Mouse (Mus musculus) midbrain, postnatal 0 days (tissue): ENCODE measurements around the gene P3h2. TPM values are rescaled to one million over a fixed set of nuclear protein-coding genes. Genes with fewer than 3 reads are reported as not detected.

Experiments used
- ATAC-seq: fragments of 200-750 bp; cut with Nextera tagmentation; 2 replicates; pipeline ENCODE4 v1.8.0; 2017; ENCODE audit warnings: moderate number of reproducible peaks, mild to moderate bottlenecking, moderate TSS enrichment, moderate library complexity; ENCODE audit not compliant: low FRiP score
- DNase-seq: peaks from one replicate; pipeline ENCODE4 v3.0.0-alpha.2; 2015; ENCODE audit warnings: low spot score
- H3K27ac ChIP-seq: fragments of 300-500 bp; sonication (generic); 2 replicates; pipeline ENCODE4 v1.5.1; 2014; ENCODE audit warnings: low read depth, mild to moderate bottlenecking, low read length, mixed read lengths
- H3K27me3 ChIP-seq: fragments of 300-500 bp; sonication (generic); 2 replicates; pipeline ENCODE4 v1.6.1; 2014; ENCODE audit warnings: low read length, control low read depth, mixed read lengths; ENCODE audit not compliant: insufficient read depth
- H3K36me3 ChIP-seq: fragments of 300-500 bp; sonication (generic); 2 replicates; pipeline ENCODE4 v1.6.1; 2014; ENCODE audit warnings: low read length, control low read depth, mixed read lengths; ENCODE audit not compliant: insufficient read depth
- H3K4me1 ChIP-seq: fragments of 300-500 bp; sonication (generic); 2 replicates; pipeline ENCODE4 v1.6.1; 2014; ENCODE audit warnings: mild to moderate bottlenecking, control low read depth, antibody characterized with exemption, low read length, mixed read lengths; ENCODE audit not compliant: insufficient read depth
- H3K4me2 ChIP-seq: fragments of 300-500 bp; sonication (generic); 2 replicates; pipeline ENCODE4 v1.6.1; 2014; ENCODE audit warnings: low read depth, mild to moderate bottlenecking, low read length, mixed read lengths; ENCODE audit not compliant: poor library complexity, severe bottlenecking
- H3K4me3 ChIP-seq: fragments of 300-500 bp; sonication (generic); 2 replicates; pipeline ENCODE4 v1.5.1; 2014; ENCODE audit warnings: low read depth, mild to moderate bottlenecking, low read length, moderate library complexity
- H3K9ac ChIP-seq: fragments of 300-500 bp; sonication (generic); replicated peaks from 2 replicates; pipeline ENCODE4 v1.6.1; 2014; ENCODE audit warnings: mild to moderate bottlenecking, low read length, moderate library complexity, mixed read lengths; ENCODE audit not compliant: poor library complexity, severe bottlenecking
- H3K9me3 ChIP-seq: fragments of 300-500 bp; sonication (generic); 2 replicates; pipeline ENCODE4 v1.6.1; 2016; ENCODE audit warnings: low read length, control low read depth
- CTCF ChIP-seq: IDR thresholded peaks from 2 replicates; pipeline ENCODE4 v1.5.1; 2016; ENCODE audit warnings: antibody characterized with exemption, mild to moderate bottlenecking
- WGBS: fragments of 180-500 bp; shearing (Covaris S2); extraction: QIAGEN DNeasy Blood & Tissue Kit; methylation state at CpG from one replicate; pipeline ENCODE4 v1.1.7; 2014; 5-methylcytosine and 5-hydroxymethylcytosine counted together
- polyA plus RNA-seq: library from polyadenylated mRNA; unstranded; fragments of >200 nt; fragmentation: Nextera tagmentation; extraction: Ambion mirVana; gene quantifications from 2 replicates; pipeline ENCODE4 v1.2.1, GENCODE M21; 2015
- total RNA-seq: library from RNA; depleted of rRNA; stranded (reverse); fragments of >200 nt; gene quantifications from 2 replicates; pipeline ENCODE4 v1.2.3, GENCODE M21; 2014

Gene P3h2
- total and polyA plus RNA-seq, 2 experiments from 2014 or later: 0.42 to 1.3 TPM

GRCm38 (mm10) chr16:25994605-25995004 lies 111.0 kb downstream of the P3h2 start:
- H3K9ac ChIP-seq: no peak overlapping the region
- H3K9me3 ChIP-seq: no peaks in the 10 kb centered on the region
- H3K4me2 ChIP-seq: no peak overlapping the region
- 90% methylated on average over 3 of the region's 3 CpGs for WGBS
- ATAC-seq: no peak
- H3K4me1 ChIP-seq: no peaks in the 10 kb centered on the region
- H3K36me3 ChIP-seq: no peaks in the 10 kb centered on the region
- H3K27me3 ChIP-seq: no peaks in the 10 kb centered on the region
- no peak for DNase-seq
- H3K4me3 ChIP-seq: no peak overlapping the region
- H3K27ac ChIP-seq: no peak overlapping the region
- TF ChIP-seq CTCF: no peak

GRCm38 (mm10) chr16:25987221-25987620 lies 118.4 kb downstream of the P3h2 start:
- H3K4me2 ChIP-seq: no peak overlapping the region
- TF ChIP-seq CTCF: no peak
- H3K9me3 ChIP-seq: no peaks in the 10 kb centered on the region
- H3K27me3 ChIP-seq: no peaks in the 10 kb centered on the region
- no peaks in the 10 kb centered on the region for H3K36me3 ChIP-seq
- 91% methylated on average over 5 of the region's 5 CpGs for WGBS
- H3K4me3 ChIP-seq: no peak overlapping the region
- ATAC-seq (no peak), DNase-seq (no peak)
- H3K27ac ChIP-seq: no peak overlapping the region
- no peaks in the 10 kb centered on the region for H3K4me1 ChIP-seq
- no peak overlapping the region for H3K9ac ChIP-seq

- no peak overlapping the region for H3K9ac ChIP-seq
- ATAC-seq: no peak
- TF ChIP-seq CTCF: peak; percentile 65
- H3K4me1 ChIP-seq: no peaks in the 10 kb centered on the region
- DNase-seq: peak; percentile 18
- no peak overlapping the region for H3K27ac ChIP-seq
- no peak overlapping the region for H3K4me2 ChIP-seq
- H3K36me3 ChIP-seq: no peaks in the 10 kb centered on the region
- no peaks in the 10 kb centered on the region for H3K9me3 ChIP-seq
- H3K4me3 ChIP-seq: no peak overlapping the region
- 30% methylated on average over 4 of the region's 4 CpGs for WGBS
- no peaks in the 10 kb centered on the region for H3K27me3 ChIP-seq
Observed at GRCm38 (mm10) chr16:25983635-25984034, 121.9 kb downstream of the P3h2 start.

GRCm38 (mm10) chr16:25979037-25979436 lies 126.5 kb downstream of the P3h2 start:
- DNase-seq (no peak), ATAC-seq (no peak)
- Histone ChIP-seq H3K36me3 (no peaks in the 10 kb centered on the region), H3K4me3 (no peak overlapping the region), H3K9me3 (no peaks in the 10 kb centered on the region), H3K27ac (no peak overlapping the region), H3K9ac (no peak overlapping the region), H3K27me3 (no peaks in the 10 kb centered on the region), H3K4me1 (no peaks in the 10 kb centered on the region), H3K4me2 (no peak overlapping the region)
- WGBS: 76% methylated on average over 3 of the region's 3 CpGs
- no peak for TF ChIP-seq CTCF

GRCm38 (mm10) chr16:25977210-25977609 lies 128.4 kb downstream of the P3h2 start:
- no peak overlapping the region for H3K4me2 ChIP-seq
- TF ChIP-seq CTCF: no peak
- no peaks in the 10 kb centered on the region for H3K36me3 ChIP-seq
- no peaks in the 10 kb centered on the region for H3K4me1 ChIP-seq
- ATAC-seq (no peak), DNase-seq (no peak)
- no peaks in the 10 kb centered on the region for H3K27me3 ChIP-seq
- H3K4me3 ChIP-seq: no peak overlapping the region
- no peak overlapping the region for H3K9ac ChIP-seq
- 94% methylated on average over 2 of the region's 2 CpGs for WGBS
- no peaks in the 10 kb centered on the region for H3K9me3 ChIP-seq
- no peak overlapping the region for H3K27ac ChIP-seq

- Histone ChIP-seq H3K27me3 (no peaks in the 10 kb centered on the region), H3K4me1 (no peaks in the 10 kb centered on the region), H3K9me3 (no peaks in the 10 kb centered on the region), H3K4me2 (no peak overlapping the region), H3K9ac (no peak overlapping the region), H3K36me3 (no peaks in the 10 kb centered on the region), H3K27ac (no peak overlapping the region), H3K4me3 (no peak overlapping the region)
- 90% methylated on average over 7 of the region's 7 CpGs for WGBS
- TF ChIP-seq CTCF: no peak
- DNase-seq: no peak
- no peak for ATAC-seq
Observed at GRCm38 (mm10) chr16:25971285-25971684, 134.3 kb downstream of the P3h2 start.
